Mouse (Mus musculus): Measurements from ENCODE around the gene Tex50. TPM values are rescaled to one million over a fixed set of nuclear protein-coding genes. Genes with fewer than 3 reads are reported as not detected.
A peak's percentile ranks its signal among the peaks of the same experiment; 100 is the strongest.

Tex50 gene
- polyA plus RNA-seq, 1 experiment from 2014 or later, result not detected

DNA sequence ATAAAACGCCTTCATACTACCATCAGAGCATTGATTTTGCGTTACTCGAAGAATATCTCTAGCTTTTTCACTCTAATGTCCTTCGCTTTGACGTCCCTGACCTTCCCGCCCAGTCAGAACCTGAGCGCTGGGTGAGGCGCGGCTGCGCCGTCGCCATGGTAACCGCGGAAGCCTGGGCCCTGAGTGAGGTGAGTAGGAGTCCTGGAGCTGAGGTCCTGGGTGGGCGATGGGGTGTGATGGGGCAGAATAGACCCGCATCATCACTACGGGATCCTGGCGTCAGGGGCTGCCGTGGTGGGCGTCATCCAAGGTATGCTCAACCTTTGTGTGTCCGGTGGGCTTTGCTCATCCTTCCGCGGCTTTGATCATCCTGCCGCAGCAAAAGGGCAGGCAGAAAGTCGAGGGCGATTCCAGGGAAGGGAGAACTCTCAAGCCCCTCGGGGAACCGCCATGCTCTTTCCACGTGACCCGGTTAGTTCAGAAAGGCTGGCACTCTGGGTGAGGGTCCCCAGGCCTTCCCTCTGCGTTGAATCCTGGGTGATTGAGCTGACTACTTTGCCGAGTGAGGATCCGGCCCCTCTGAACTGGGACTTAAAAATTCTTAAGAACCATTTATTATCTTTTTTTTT, 16.5 kb downstream of the Tex50 start, which contains the start of gene Ankrd45:
Ankrd45 (plus strand) TSS at position 161 of the 629 bp plus-strand sequence.
- WGBS, result 5% methylated on average over 32 of the region's 33 CpGs
- peak within 1 kb of the TSS; percentile 21 for H3K4me3 ChIP-seq (ENCODE audit: low read depth, low read length)
- H3K4me1 ChIP-seq (ENCODE audit: control insufficient read depth, insufficient read depth, low read length), result no peaks in the 10 kb centered on the region
- H3K9ac ChIP-seq (replicated peaks; ENCODE audit: low read length), result peak within 1 kb of the TSS; percentile 4; the same call in 1 of the 2 replicates
- ATAC-seq (replicated peaks; ENCODE audit: insufficient number of reproducible peaks, low FRiP score, low TSS enrichment, low read depth) (peak; percentile 95), DNase-seq (ENCODE audit: low spot score) (peak; percentile 75)
- no peaks in the 10 kb centered on the region for H3K9me3 ChIP-seq (replicated peaks; ENCODE audit: control insufficient read depth, low read length)
- peak within 1 kb of the TSS; percentile 56 for H3K4me2 ChIP-seq (ENCODE audit: low read depth, low read length)
- H3K36me3 ChIP-seq (replicated peaks; ENCODE audit: control insufficient read depth, insufficient read depth, low read depth, low read length), result no peaks in the 10 kb centered on the region
- H3K27ac ChIP-seq (replicated peaks; ENCODE audit: low read depth, low read length), result no peak within 1 kb of the TSS
- H3K27me3 ChIP-seq (ENCODE audit: control insufficient read depth, insufficient read depth, low read length), result no peaks in the 10 kb centered on the region

GRCm38 (mm10) chr1:161140026-161140762, 18.9 kb downstream of the Tex50 start:
- DNase-seq (ENCODE audit: low spot score) (no peak), ATAC-seq (replicated peaks; ENCODE audit: insufficient number of reproducible peaks, low FRiP score, low TSS enrichment, low read depth) (no peak)
- no peaks in the 10 kb centered on the region for H3K4me1 ChIP-seq (ENCODE audit: control insufficient read depth, insufficient read depth, low read length)
- no peak overlapping the region for H3K27ac ChIP-seq (replicated peaks; ENCODE audit: low read depth, low read length)
- H3K9ac ChIP-seq (replicated peaks; ENCODE audit: low read length), result no peak overlapping the region
- H3K36me3 ChIP-seq (replicated peaks; ENCODE audit: control insufficient read depth, insufficient read depth, low read depth, low read length), result no peaks in the 10 kb centered on the region
- WGBS, result 85% methylated on average over 9 of the region's 9 CpGs
- no peak overlapping the region for H3K4me2 ChIP-seq (ENCODE audit: low read depth, low read length)
- H3K4me3 ChIP-seq (ENCODE audit: low read depth, low read length), result no peak overlapping the region
- no peaks in the 10 kb centered on the region for H3K9me3 ChIP-seq (replicated peaks; ENCODE audit: control insufficient read depth, low read length)
- H3K27me3 ChIP-seq (ENCODE audit: control insufficient read depth, insufficient read depth, low read length), result no peaks in the 10 kb centered on the region

DNA sequence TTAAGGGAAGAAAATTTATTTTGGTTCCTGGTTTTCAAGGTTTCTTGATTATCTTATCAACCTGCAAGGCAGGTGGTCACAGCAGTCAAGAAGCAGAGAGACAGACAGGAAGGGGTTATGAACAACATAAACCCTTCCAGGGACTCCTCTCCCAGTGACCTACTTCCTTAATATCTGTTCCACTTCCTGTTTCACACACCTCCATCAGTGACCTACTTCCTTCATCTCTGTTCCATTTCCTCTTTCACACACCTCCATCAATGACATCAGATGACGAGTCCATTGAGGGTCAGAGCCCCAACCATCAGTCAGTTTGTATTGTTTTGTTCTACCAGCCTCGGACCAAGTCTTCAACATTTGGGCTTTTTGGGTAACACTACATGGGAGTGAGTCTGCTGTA, 19.6 kb downstream of the Tex50 start:
- DNase-seq (ENCODE audit: low spot score) (no peak), ATAC-seq (replicated peaks; ENCODE audit: insufficient number of reproducible peaks, low FRiP score, low TSS enrichment, low read depth) (no peak)
- no peak overlapping the region for H3K9ac ChIP-seq (replicated peaks; ENCODE audit: low read length)
- no peak overlapping the region for H3K4me3 ChIP-seq (ENCODE audit: low read depth, low read length)
- H3K36me3 ChIP-seq (replicated peaks; ENCODE audit: control insufficient read depth, insufficient read depth, low read depth, low read length), result no peaks in the 10 kb centered on the region
- no peaks in the 10 kb centered on the region for H3K9me3 ChIP-seq (replicated peaks; ENCODE audit: control insufficient read depth, low read length)
- WGBS, result 82% methylated on average over 2 of the region's 2 CpGs
- no peak overlapping the region for H3K4me2 ChIP-seq (ENCODE audit: low read depth, low read length)
- no peaks in the 10 kb centered on the region for H3K27me3 ChIP-seq (ENCODE audit: control insufficient read depth, insufficient read depth, low read length)
- no peaks in the 10 kb centered on the region for H3K4me1 ChIP-seq (ENCODE audit: control insufficient read depth, insufficient read depth, low read length)
- no peak overlapping the region for H3K27ac ChIP-seq (replicated peaks; ENCODE audit: low read depth, low read length)

- DNase-seq (ENCODE audit: low spot score) (peak; percentile 97), ATAC-seq (replicated peaks; ENCODE audit: insufficient number of reproducible peaks, low FRiP score, low TSS enrichment, low read depth) (peak; percentile 92)
- peak within 1 kb of the TSS; percentile 78 for H3K4me2 ChIP-seq (ENCODE audit: low read depth, low read length)
- 0 out of 2 replicates have a peak within 1 kb of the TSS, but pooled peaks have one; percentile 52 for H3K27ac ChIP-seq (replicated peaks; ENCODE audit: low read depth, low read length)
- H3K27me3 ChIP-seq (ENCODE audit: control insufficient read depth, insufficient read depth, low read length), result no peaks in the 10 kb centered on the region
- 2% methylated on average over 41 of the region's 41 CpGs for WGBS
- H3K4me3 ChIP-seq (ENCODE audit: low read depth, low read length), result peak within 1 kb of the TSS; percentile 79
- no peaks in the 10 kb centered on the region for H3K36me3 ChIP-seq (replicated peaks; ENCODE audit: control insufficient read depth, insufficient read depth, low read depth, low read length)
- peak within 1 kb of the TSS; percentile 89 for H3K9ac ChIP-seq (replicated peaks; ENCODE audit: low read length)
- H3K9me3 ChIP-seq (replicated peaks; ENCODE audit: control insufficient read depth, low read length), result no peaks in the 10 kb centered on the region
- no peaks in the 10 kb centered on the region for H3K4me1 ChIP-seq (ENCODE audit: control insufficient read depth, insufficient read depth, low read length)
Measured at GRCm38 (mm10) chr1:161130726-161131664, 28.1 kb downstream of the Tex50 start, which contains the start of gene Klhl20. Gene Klhl20 (minus strand): TSS chr1:161131511.

DNA sequence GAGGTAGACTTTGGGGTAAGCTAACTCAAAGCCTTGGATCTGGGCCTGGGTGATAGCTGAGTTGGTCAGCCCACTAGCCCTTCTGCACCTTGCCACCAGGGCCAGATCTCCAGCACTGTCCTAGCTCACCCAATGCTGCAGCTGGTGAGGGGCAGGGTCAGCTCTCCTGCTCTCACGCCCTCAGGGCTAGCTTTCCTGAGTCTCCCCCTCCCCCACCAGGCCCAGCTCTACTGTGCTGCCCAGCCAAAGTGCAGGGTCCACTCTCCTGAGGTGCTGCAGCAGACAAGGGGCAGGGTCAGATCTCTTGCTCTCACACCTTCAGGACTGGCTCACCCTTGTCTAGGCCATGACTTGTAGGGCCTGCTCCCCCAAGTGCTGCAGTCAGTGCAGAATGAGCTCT, 32.7 kb downstream of the Tex50 start:
- 38% methylated on average over 1 of the region's 1 CpGs for WGBS
- Histone ChIP-seq H3K9ac (replicated peaks; ENCODE audit: low read length) (no peak overlapping the region), H3K9me3 (replicated peaks; ENCODE audit: control insufficient read depth, low read length) (no peaks in the 10 kb centered on the region), H3K27ac (replicated peaks; ENCODE audit: low read depth, low read length) (no peak overlapping the region), H3K27me3 (ENCODE audit: control insufficient read depth, insufficient read depth, low read length) (no peaks in the 10 kb centered on the region), H3K36me3 (replicated peaks; ENCODE audit: control insufficient read depth, insufficient read depth, low read depth, low read length) (no peaks in the 10 kb centered on the region), H3K4me1 (ENCODE audit: control insufficient read depth, insufficient read depth, low read length) (no peaks in the 10 kb centered on the region), H3K4me3 (ENCODE audit: low read depth, low read length) (no peak overlapping the region), H3K4me2 (ENCODE audit: low read depth, low read length) (no peak overlapping the region)
- DNase-seq (ENCODE audit: low spot score) (no peak), ATAC-seq (replicated peaks; ENCODE audit: insufficient number of reproducible peaks, low FRiP score, low TSS enrichment, low read depth) (no peak)

GRCm38 (mm10) chr1:161122661-161123418, 36.3 kb downstream of the Tex50 start:
- no peaks in the 10 kb centered on the region for H3K4me1 ChIP-seq (ENCODE audit: control insufficient read depth, insufficient read depth, low read length)
- no peaks in the 10 kb centered on the region for H3K36me3 ChIP-seq (replicated peaks; ENCODE audit: control insufficient read depth, insufficient read depth, low read depth, low read length)
- ATAC-seq (replicated peaks; ENCODE audit: insufficient number of reproducible peaks, low FRiP score, low TSS enrichment, low read depth), result no peak
- no peaks in the 10 kb centered on the region for H3K27me3 ChIP-seq (ENCODE audit: control insufficient read depth, insufficient read depth, low read length)
- no peak overlapping the region for H3K27ac ChIP-seq (replicated peaks; ENCODE audit: low read depth, low read length)
- no peaks in the 10 kb centered on the region for H3K9me3 ChIP-seq (replicated peaks; ENCODE audit: control insufficient read depth, low read length)
- H3K9ac ChIP-seq (replicated peaks; ENCODE audit: low read length), result no peak overlapping the region
- 90% methylated on average over 10 of the region's 10 CpGs for WGBS
- H3K4me3 ChIP-seq (ENCODE audit: low read depth, low read length), result no peak overlapping the region
- no peak overlapping the region for H3K4me2 ChIP-seq (ENCODE audit: low read depth, low read length)
- DNase-seq (ENCODE audit: low spot score), result no peak

GRCm38 (mm10) chr1:161114591-161114990, 44.5 kb downstream of the Tex50 start:
- Histone ChIP-seq H3K27me3 (ENCODE audit: control insufficient read depth, insufficient read depth, low read length) (no peaks in the 10 kb centered on the region), H3K9me3 (replicated peaks; ENCODE audit: control insufficient read depth, low read length) (no peaks in the 10 kb centered on the region), H3K4me2 (ENCODE audit: low read depth, low read length) (no peak overlapping the region), H3K4me1 (ENCODE audit: control insufficient read depth, insufficient read depth, low read length) (no peaks in the 10 kb centered on the region), H3K36me3 (replicated peaks; ENCODE audit: control insufficient read depth, insufficient read depth, low read depth, low read length) (no peaks in the 10 kb centered on the region), H3K4me3 (ENCODE audit: low read depth, low read length) (no peak overlapping the region), H3K9ac (replicated peaks; ENCODE audit: low read length) (no peak overlapping the region), H3K27ac (replicated peaks; ENCODE audit: low read depth, low read length) (no peak overlapping the region)
- DNase-seq (ENCODE audit: low spot score) (no peak), ATAC-seq (replicated peaks; ENCODE audit: insufficient number of reproducible peaks, low FRiP score, low TSS enrichment, low read depth) (no peak)
